Mouse (Mus musculus) lung, adult 2 months (tissue): ENCODE measurements around the gene Rps16.

Experiments used
- CTCF ChIP-seq: fragments of 200-500 bp; IDR thresholded peaks from 2 replicates; pipeline ENCODE4 v1.5.1; 2011; ENCODE audit warnings: mild to moderate bottlenecking, low read length, control low read depth; ENCODE audit not compliant: insufficient read depth
- POLR2A ChIP-seq: fragments of 200-500 bp; IDR thresholded peaks from 2 replicates; pipeline ENCODE4 v1.6.1; 2011; ENCODE audit warnings: low read depth, mild to moderate bottlenecking, control low read depth, low read length, borderline replicate concordance; ENCODE audit errors: extremely low read depth

GRCm38 (mm10) chr7:28344637-28345036 lies 5.8 kb upstream of the Rps16 start:
- TF ChIP-seq CTCF (peak; percentile 62; the same call in 1 of the 2 replicates), POLR2A (no peak)
